Mouse (Mus musculus): ENCODE measurements around the gene Mgat5b.
A peak's percentile ranks its signal among the peaks of the same experiment; 100 is the strongest.

DNA sequence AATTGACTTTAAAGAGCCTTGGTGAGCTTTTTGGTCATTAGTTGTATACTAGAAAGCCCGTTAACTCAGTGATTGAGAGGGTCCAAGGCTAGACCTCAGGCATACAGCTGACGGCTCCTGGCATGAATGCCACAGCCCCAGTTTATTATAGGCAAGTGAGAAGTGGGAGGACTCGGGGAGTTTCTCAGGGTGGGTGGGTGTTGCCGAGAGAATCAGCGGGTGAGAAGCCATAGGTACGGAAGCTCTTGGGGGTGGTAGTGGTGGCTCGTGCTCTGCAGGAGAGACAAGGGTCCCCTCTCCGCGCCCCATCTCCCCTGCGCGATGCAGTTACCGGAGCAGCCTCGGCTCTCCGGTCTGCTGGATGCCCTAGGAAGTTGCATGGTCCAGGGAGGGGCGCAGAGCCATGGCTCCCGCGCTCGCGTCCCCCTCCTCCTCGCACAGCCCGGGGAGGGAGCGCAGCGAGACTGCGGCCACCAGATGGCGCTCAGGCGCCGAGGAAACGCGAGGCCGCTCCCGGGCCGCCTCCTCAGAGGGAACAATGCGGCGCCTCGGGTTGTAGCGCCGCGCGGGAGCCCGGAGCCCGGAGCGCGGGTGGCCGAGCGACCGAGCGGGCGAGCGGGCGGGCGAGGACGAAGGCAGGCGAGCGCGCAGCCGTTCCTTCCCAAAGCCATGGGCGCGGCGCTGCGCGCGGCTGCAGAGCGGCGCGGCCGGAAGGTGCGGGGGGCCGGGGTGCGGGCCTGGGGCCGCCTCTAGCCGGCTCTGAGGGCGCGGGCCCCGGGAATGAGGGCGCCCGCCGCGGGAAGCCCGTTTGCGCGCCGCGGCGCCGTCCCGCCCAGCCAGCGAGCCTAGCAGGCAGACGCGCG lies at the start of gene Mgat5b:
- TF ChIP-seq CTCF (IDR thresholded peaks at IDR 0.05; ENCODE audit: low read depth, low read length) (peak; percentile 55; the same call in 1 of the 2 replicates), POLR2A (IDR thresholded peaks at IDR 0.05; ENCODE audit: borderline replicate concordance, low read depth, low read length) (no peak)
